ENCODE assay signal across 10 mouse cellular contexts in the genomic region with DNA sequence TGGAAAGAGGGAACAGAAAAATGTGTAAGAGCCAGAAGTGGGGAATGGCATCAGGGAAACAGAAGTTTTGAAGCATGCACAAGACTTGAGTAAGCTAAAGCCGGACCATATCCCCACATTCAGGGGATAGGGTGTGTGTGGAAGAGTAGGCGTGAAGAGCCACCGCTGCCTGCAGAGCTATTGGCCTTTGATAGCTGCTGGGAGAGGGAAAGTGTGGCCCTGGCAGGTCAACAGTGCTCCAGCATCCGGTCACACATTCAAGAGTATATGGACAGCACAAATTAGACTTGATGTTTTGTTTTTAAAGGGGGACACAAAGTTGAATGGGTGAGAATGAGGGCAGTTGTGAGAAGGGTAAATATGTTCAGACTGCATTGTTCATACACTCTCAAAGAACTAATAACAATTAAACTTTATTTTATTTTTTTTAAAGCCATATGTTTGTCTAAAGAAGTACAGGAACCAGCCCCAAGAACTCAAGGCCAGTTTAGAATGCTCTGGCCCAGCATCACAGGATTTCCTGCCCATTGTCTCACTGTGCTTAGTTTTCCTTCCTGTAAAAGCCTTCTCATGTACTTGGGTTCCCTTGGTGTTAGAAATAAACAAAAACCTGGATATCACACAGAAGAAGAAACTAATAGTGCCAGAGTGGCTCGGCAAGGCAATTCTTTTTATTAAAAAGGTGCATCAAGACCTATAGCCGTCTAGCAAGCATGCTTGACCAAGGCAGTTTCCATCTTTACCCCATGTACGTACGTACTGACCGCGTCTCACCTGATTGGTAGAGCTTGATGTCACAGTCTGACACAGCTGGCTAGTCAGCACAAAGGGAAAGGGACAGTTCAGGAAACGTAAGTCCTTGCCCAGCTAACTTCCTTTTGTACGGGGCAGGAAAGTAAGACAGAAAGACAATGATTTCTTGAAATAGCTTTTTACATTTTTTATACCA.
DNase-seq lines count a peak whose midpoint lies in the region; ATAC-seq and TF ChIP-seq lines count a peak whose summit lies in the region.
"Had no signal": no experiment of that assay in that cellular context is flagged by ENCODE, and none has a peak within 500 bp of the region (broad histone marks: within the 10 kb centered on the region; RNA-seq: fewer than 3 reads in every experiment).

No protein-coding gene starts in this region.

- DNase-seq in liver, embryonic 14.5 days (ENCODE audit: low read depth in 3 of 3, low spot score in 3 of 3) = no peak
- DNase-seq in liver, embryonic 11.5 days (ENCODE audit: low spot score) = no peak
- DNase-seq in kidney, postnatal 10 days = peak; percentile 41
- DNase-seq in hindbrain, embryonic 10.5 days (ENCODE audit: low spot score) = no peak
- no peak for DNase-seq in left cerebral cortex, postnatal 36 days (ENCODE audit: low spot score in 2 of 2)

- no peak overlapping the region for H3K9ac ChIP-seq in liver, embryonic 14.5 days (replicated peaks)
- H3K9ac ChIP-seq in liver, embryonic 11.5 days (ENCODE audit: low read depth, low read length) = no peak overlapping the region
- no peak overlapping the region for H3K9ac ChIP-seq in heart, embryonic 13.5 days
- no peak overlapping the region for H3K9ac ChIP-seq in forebrain, embryonic 12.5 days
- H3K9ac ChIP-seq: embryonic facial prominence, embryonic 15.5 days had no signal

- intact Hi-C loops in left cerebral cortex, postnatal 36 days (cut with DNase I) = loop anchor here (5.0 kb wide), 1 partner anchor 49 kb away; no protein-coding TSS in a partner anchor

- no peak overlapping the region for H3K4me3 ChIP-seq in liver, embryonic 14.5 days (ENCODE audit: insufficient read depth in 1 of 2, low read depth in 2 of 2, low read length in 2 of 2)
- H3K4me3 ChIP-seq in liver, embryonic 11.5 days (ENCODE audit: low read depth, low read length) = no peak overlapping the region
- H3K4me3 ChIP-seq in heart, embryonic 13.5 days = no peak overlapping the region
- H3K4me3 ChIP-seq in hindbrain, embryonic 10.5 days = no peak overlapping the region
- no peak overlapping the region for H3K4me3 ChIP-seq in forebrain, embryonic 12.5 days (replicated peaks)
- H3K4me3 ChIP-seq: embryonic facial prominence, embryonic 15.5 days; myocyte had no signal

- no peaks in the 10 kb centered on the region for H3K27me3 ChIP-seq in liver, embryonic 14.5 days (ENCODE audit: control insufficient read depth, insufficient read depth, low read length)
- no peaks in the 10 kb centered on the region for H3K27me3 ChIP-seq in liver, embryonic 11.5 days (replicated peaks; ENCODE audit: control insufficient read depth, insufficient read depth, low read length)
- H3K27me3 ChIP-seq in heart, embryonic 13.5 days (replicated peaks) = no peaks in the 10 kb centered on the region
- no peaks in the 10 kb centered on the region for H3K27me3 ChIP-seq in hindbrain, embryonic 10.5 days (ENCODE audit: insufficient read depth, poor library complexity, severe bottlenecking)
- H3K27me3 ChIP-seq in forebrain, embryonic 12.5 days = no peaks in the 10 kb centered on the region
- H3K27me3 ChIP-seq: embryonic facial prominence, embryonic 15.5 days had no signal

- H3K27ac ChIP-seq in liver, embryonic 14.5 days = no peak overlapping the region
- no peak overlapping the region for H3K27ac ChIP-seq in liver, embryonic 11.5 days (ENCODE audit: low read depth, low read length)
- peak overlapping the region; percentile 75 for H3K27ac ChIP-seq in heart, embryonic 13.5 days (replicated peaks)
- H3K27ac ChIP-seq in hindbrain, embryonic 10.5 days = no peak overlapping the region
- H3K27ac ChIP-seq in forebrain, embryonic 12.5 days = no peak overlapping the region
- H3K27ac ChIP-seq: embryonic facial prominence, embryonic 15.5 days had no signal

- no peak for TF ChIP-seq CTCF in liver, embryonic 14.5 days (IDR thresholded peaks at IDR 0.05; ENCODE audit: low read depth)

- WGBS in liver, embryonic 14.5 days (ENCODE audit: insufficient replicate concordance) = 32% methylated on average over 12 of the region's 12 CpGs
- 59% methylated on average over 12 of the region's 12 CpGs for WGBS in liver, embryonic 11.5 days
- 50% methylated on average over 12 of the region's 12 CpGs for WGBS in heart, embryonic 13.5 days
- 86% methylated on average over 12 of the region's 12 CpGs for WGBS in hindbrain, embryonic 10.5 days
- WGBS in forebrain, embryonic 12.5 days = 89% methylated on average over 12 of the region's 12 CpGs

- no peak overlapping the region for H3K4me2 ChIP-seq in liver, embryonic 14.5 days (ENCODE audit: low read depth)
- no peak overlapping the region for H3K4me2 ChIP-seq in liver, embryonic 11.5 days
- no peak overlapping the region for H3K4me2 ChIP-seq in heart, embryonic 13.5 days
- H3K4me2 ChIP-seq in forebrain, embryonic 12.5 days = no peak overlapping the region
- H3K4me2 ChIP-seq: embryonic facial prominence, embryonic 15.5 days had no signal

- 0 out of 2 replicates have a peak, but pooled peaks have one; percentile 35 for ATAC-seq in liver, embryonic 14.5 days (ENCODE audit: insufficient read depth)
- ATAC-seq in liver, embryonic 11.5 days (replicated peaks; ENCODE audit: low FRiP score) = no peak
- ATAC-seq in heart, embryonic 13.5 days (ENCODE audit: extremely low read depth, insufficient number of reproducible peaks, low FRiP score, low TSS enrichment) = no peak
- peak; percentile 44; the same call in 1 of the 2 replicates for ATAC-seq in neutrophil, adult 5-6 weeks (ENCODE audit: extremely low read depth, insufficient number of reproducible peaks, low FRiP score, poor library complexity, severe bottlenecking)
- no peak for ATAC-seq in forebrain, embryonic 12.5 days (ENCODE audit: low FRiP score)

- H3K9me3 ChIP-seq in liver, embryonic 14.5 days (ENCODE audit: control insufficient read depth, low read length) = no peaks in the 10 kb centered on the region
- H3K9me3 ChIP-seq in liver, embryonic 11.5 days (ENCODE audit: control insufficient read depth, low read length) = no peaks in the 10 kb centered on the region
- no peaks in the 10 kb centered on the region for H3K9me3 ChIP-seq in heart, embryonic 13.5 days
- no peaks in the 10 kb centered on the region for H3K9me3 ChIP-seq in hindbrain, embryonic 10.5 days
- H3K9me3 ChIP-seq in forebrain, embryonic 12.5 days = no peaks in the 10 kb centered on the region
- H3K9me3 ChIP-seq: embryonic facial prominence, embryonic 15.5 days had no signal

- H3K36me3 ChIP-seq in liver, embryonic 14.5 days (replicated peaks; ENCODE audit: control insufficient read depth, insufficient read depth, low read depth) = no peaks in the 10 kb centered on the region
- H3K36me3 ChIP-seq in liver, embryonic 11.5 days (ENCODE audit: control insufficient read depth, insufficient read depth, low read length) = no peaks in the 10 kb centered on the region
- H3K36me3 ChIP-seq in heart, embryonic 13.5 days = no peaks in the 10 kb centered on the region
- H3K36me3 ChIP-seq in hindbrain, embryonic 10.5 days = no peaks in the 10 kb centered on the region
- no peaks in the 10 kb centered on the region for H3K36me3 ChIP-seq in forebrain, embryonic 12.5 days (replicated peaks)
- H3K36me3 ChIP-seq: embryonic facial prominence, embryonic 15.5 days had no signal

- TF ChIP-seq EP300 in liver, embryonic 14.5 days (IDR thresholded peaks at IDR 0.05; ENCODE audit: low read depth) = no peak

- no peaks in the 10 kb centered on the region; a peak in 1 of 4 replicates for H3K4me1 ChIP-seq in liver, embryonic 14.5 days (replicated peaks; ENCODE audit: control insufficient read depth in 2 of 2, insufficient read depth in 2 of 2, low read length in 1 of 2)
- no peaks in the 10 kb centered on the region for H3K4me1 ChIP-seq in liver, embryonic 11.5 days (replicated peaks; ENCODE audit: control insufficient read depth, insufficient read depth, low read length)
- H3K4me1 ChIP-seq in heart, embryonic 13.5 days = no peaks in the 10 kb centered on the region
- no peaks in the 10 kb centered on the region for H3K4me1 ChIP-seq in hindbrain, embryonic 10.5 days (replicated peaks)
- H3K4me1 ChIP-seq in forebrain, embryonic 12.5 days = no peaks in the 10 kb centered on the region; the same call in 1 of the 2 replicates
- H3K4me1 ChIP-seq: embryonic facial prominence, embryonic 15.5 days had no signal

Comparison
In these comparisons a context has a peak if more than half of its experiments do, and no peak if none do; other contexts are left out.
1. ATAC-seq: peak in liver, embryonic 14.5 days (single experiment) and neutrophil, adult 5-6 weeks (single experiment); none in liver, embryonic 11.5 days (single experiment), heart, embryonic 13.5 days (single experiment) and forebrain, embryonic 12.5 days (single experiment).